Mouse (Mus musculus) neutrophil, adult 59 days (primary cell): ENCODE measurements around the gene Olfr1392. TPM values are rescaled to one million over a fixed set of nuclear protein-coding genes. Genes with fewer than 3 reads are reported as not detected.

ENCODE experiments used
- total RNA-seq, 2 experiments: library from RNA; stranded (reverse); gene quantifications; 1 replicate in 1 of 2; 2 replicates in 1 of 2; pipeline ENCODE4 v1.2.4; 2023

The Olfr1392 gene
- under 1 TPM in 1 of 2 experiments, not detected in 1; 0.47 TPM for total RNA-seq

DNA sequence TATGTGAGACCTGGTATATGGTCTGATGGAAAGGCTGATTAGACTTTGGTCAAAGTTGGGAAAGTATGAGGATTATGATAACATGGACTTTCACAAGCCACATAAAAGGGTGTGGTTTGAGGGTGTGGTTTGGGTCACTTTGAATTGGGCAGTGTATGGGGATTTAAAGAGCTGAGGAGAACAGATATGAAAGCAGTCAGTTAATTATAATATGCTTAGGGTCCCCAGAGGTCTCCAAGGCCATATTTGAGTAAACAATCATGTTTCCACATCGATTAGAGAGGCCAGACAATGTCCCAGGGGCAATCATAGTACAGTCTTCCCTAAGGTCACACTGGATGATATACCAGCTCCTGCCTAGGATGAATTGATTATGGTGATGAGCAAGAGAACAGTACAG is at the start of gene Olfr1392:
Gene Olfr1392 (plus strand): TSS at position 301 of the 400 bp plus-strand sequence.

DNA sequence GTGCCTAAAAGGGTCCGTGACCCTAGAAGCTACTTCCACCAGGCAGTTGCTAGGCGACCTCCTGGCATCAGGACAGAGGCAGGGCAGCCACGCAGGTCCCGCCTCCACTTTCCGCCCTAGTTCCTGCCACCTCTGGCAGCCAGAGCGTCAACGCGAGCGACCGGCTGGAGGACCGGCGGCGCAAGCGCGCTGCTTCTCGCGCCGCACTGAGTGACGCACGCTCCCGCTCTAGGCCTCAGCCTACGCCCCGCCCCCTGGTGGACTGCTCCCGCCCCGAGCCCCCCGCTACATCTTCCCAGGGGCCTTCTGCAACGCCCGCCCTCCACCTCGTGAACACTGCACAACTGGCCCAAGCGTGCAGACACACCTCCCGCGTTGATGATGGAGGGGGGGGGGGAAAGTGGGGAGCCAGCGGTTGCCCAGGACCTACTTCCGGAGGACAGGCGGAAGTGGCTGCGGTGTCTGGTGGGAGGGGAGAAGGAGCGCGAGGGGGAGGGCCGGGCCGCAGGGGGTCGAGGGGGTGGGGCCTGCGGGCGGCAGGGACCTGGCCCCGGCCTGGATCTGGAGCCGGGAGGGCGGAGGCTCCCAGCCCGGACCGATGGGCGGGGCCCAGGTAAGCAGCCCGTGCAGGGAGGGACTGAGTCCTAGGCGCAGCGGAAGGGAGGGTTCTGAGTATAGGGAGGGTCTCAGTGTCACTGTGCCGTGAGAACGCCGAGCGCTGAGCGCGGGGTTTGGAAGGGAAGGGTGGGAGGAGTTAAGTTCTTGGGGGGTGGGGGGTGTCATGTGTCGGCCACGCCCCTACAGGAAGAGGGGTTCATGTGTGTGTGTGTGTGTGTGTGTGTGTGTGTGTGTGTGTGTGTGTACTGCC is 41.1 kb upstream of the Olfr1392 start, which contains the start of gene Mgat1:
Gene Mgat1 (plus strand): TSS at position 465 of the 868 bp plus-strand sequence.

GRCm38 (mm10) chr11:49278222-49278621 is 6.9 kb upstream of the Olfr1392 start, which contains the start of gene Olfr1393:
TSS of gene Olfr1393 (plus strand) at chr11:49278304.

DNA sequence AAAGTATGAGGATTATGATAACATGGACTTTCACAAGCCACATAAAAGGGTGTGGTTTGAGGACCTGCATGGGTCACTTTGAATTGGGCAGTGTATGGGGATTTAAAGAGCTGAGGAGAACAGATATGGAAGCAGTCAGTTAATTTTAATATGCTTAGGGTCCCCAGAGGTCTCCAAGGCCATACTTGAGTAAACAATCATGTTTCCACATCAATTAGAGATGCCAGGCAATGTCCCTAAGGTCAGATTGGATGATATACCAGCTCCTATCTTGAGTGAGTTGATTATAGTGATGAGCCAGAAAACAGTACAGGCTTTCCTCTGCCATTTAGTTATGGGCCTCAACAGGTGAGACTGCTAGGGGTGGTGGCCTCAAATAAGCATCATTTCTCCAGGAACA is 19.4 kb downstream of the Olfr1392 start, which contains the start of gene Olfr10:
Gene Olfr10 (plus strand): TSS at position 301 of the 400 bp plus-strand sequence.

GRCm38 (mm10) chr11:49322442-49322841 is 37.4 kb downstream of the Olfr1392 start, which contains the start of gene Olfr1391:
TSS of gene Olfr1391 (plus strand) at chr11:49322742.

DNA sequence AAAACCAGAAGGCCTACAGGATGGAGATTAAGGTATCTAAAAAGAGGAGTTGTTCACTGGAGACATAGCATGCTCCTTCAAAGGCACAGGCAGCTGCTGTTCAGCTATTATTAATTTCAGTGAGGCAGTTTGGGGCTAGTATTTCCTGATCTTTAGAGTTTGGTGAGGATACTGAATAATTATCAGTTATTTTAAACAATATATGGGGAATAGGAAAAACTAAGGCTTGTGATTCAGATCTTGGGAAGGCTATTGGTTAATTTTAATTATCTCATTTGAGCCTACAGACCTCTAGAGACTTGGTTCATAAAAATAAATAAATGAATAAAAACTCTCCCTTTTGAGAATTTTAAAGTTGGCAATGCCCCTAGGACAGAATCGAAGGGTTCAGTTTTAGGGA is 49.8 kb downstream of the Olfr1392 start, which contains the start of gene Olfr1390:
Gene Olfr1390 (plus strand): TSS at position 301 of the 400 bp plus-strand sequence.

Other genes starting within 250 kb of the Olfr1392 start
- 10 to 100 TPM; 38.8 to 46.2 TPM for gene 9930111J21Rik2, start 234.0 kb upstream of the Olfr1392 start, total RNA-seq
- 1 to 10 TPM in 1 of 2 experiments, not detected in 1; 1.3 TPM for gene Tgtp2, start 221.1 kb upstream of the Olfr1392 start, total RNA-seq
- 10 to 100 TPM; 14.5 to 19.7 TPM for gene Ifi47, start 208.7 kb upstream of the Olfr1392 start, total RNA-seq
- gene Olfr1396, start 170.4 kb upstream of the Olfr1392 start, total RNA-seq, result not detected
- gene Olfr1395, start 143.0 kb upstream of the Olfr1392 start, total RNA-seq, result not detected
- not detected for gene Olfr1394, start 130.9 kb upstream of the Olfr1392 start, total RNA-seq
- 1 to 10 TPM; 1.2 to 1.6 TPM for gene Btnl9, start 98.1 kb upstream of the Olfr1392 start, total RNA-seq
- gene Zfp62, start 82.0 kb upstream of the Olfr1392 start, total RNA-seq, result 10 to 100 TPM; 49.7 to 53.6 TPM
- 10 to 100 TPM; 85.1 to 92.1 TPM for gene Mgat1, start 41.1 kb upstream of the Olfr1392 start, total RNA-seq
- gene Olfr1393, start 7.0 kb upstream of the Olfr1392 start, total RNA-seq, result under 1 TPM in 1 of 2 experiments, not detected in 1; 0.18 TPM
- not detected for gene Olfr10, start 19.5 kb downstream of the Olfr1392 start, total RNA-seq
- not detected for gene Olfr1391, start 37.5 kb downstream of the Olfr1392 start, total RNA-seq
- not detected for gene Olfr1390, start 49.9 kb downstream of the Olfr1392 start, total RNA-seq
- gene Olfr1389, start 137.8 kb downstream of the Olfr1392 start, total RNA-seq, result not detected
- under 1 TPM; 0.24 to 0.27 TPM for gene Olfr1388, start 151.3 kb downstream of the Olfr1392 start, total RNA-seq
- not detected for gene Olfr1387, start 170.1 kb downstream of the Olfr1392 start, total RNA-seq
- not detected for gene Olfr1386, start 179.8 kb downstream of the Olfr1392 start, total RNA-seq
- under 1 TPM in 1 of 2 experiments, not detected in 1; 0.11 TPM for gene Olfr1385, start 203.8 kb downstream of the Olfr1392 start, total RNA-seq
- not detected for gene Olfr1384, start 221.4 kb downstream of the Olfr1392 start, total RNA-seq
- gene Olfr1383, start 234.4 kb downstream of the Olfr1392 start, total RNA-seq, result not detected
- gene Olfr1382, start 243.0 kb downstream of the Olfr1392 start, total RNA-seq, result not detected